In genomic region chr17:83705352-83706115, GRCm38 (mm10) we compare ENCODE assay signal across 8 mouse cellular contexts. TPM values are rescaled to one million over a fixed set of nuclear protein-coding genes. Genes with fewer than 3 reads are reported as not detected.
DNase-seq lines count a peak whose midpoint lies in the region; ATAC-seq and TF ChIP-seq lines count a peak whose summit lies in the region.

No protein-coding gene starts in this region.

- peak; percentile 38 for DNase-seq in ovary, postnatal 14 days (ENCODE audit: low spot score)
- DNase-seq in ovary, postnatal 36 days (ENCODE audit: low spot score), result no peak
- DNase-seq in brain, embryonic 18.5 days (ENCODE audit: low read depth, low spot score), result peak; percentile 24
- DNase-seq in fibroblast of lung, adult 2 months (ENCODE audit: low read depth), result peak; percentile 13
- DNase-seq in layer of hippocampus, adult 9-11 months, result peak; percentile 50
- DNase-seq in lung, postnatal 36 days, result peak; percentile 66

- no peaks in the 10 kb centered on the region for H3K27me3 ChIP-seq in small intestine, adult 2 months (ENCODE audit: control insufficient read depth, insufficient read depth, low read length)

- 6% methylated on average over 38 of the region's 38 CpGs for WGBS in small intestine, adult 2 months

- H3K36me3 ChIP-seq in small intestine, adult 2 months (ENCODE audit: control insufficient read depth, insufficient read depth, low read length), result peaks cover 3% of the 10 kb centered on the region

- H3K4me3 ChIP-seq in small intestine, adult 2 months (ENCODE audit: low read depth, low read length), result peak overlapping the region; percentile 86

- peak overlapping the region; percentile 51 for H3K27ac ChIP-seq in small intestine, adult 2 months (ENCODE audit: insufficient read depth, low read depth, low read length)

- no peak for TF ChIP-seq POLR2A in small intestine, adult 2 months (IDR thresholded peaks at IDR 0.05; ENCODE audit: low read depth, low read length)

- no peak for TF ChIP-seq CTCF in small intestine, adult 2 months (IDR thresholded peaks at IDR 0.05; ENCODE audit: extremely low read depth, insufficient read length, insufficient replicate concordance, low read depth, low read length)

- peak; percentile 66 to 77 for ATAC-seq in hematopoietic stem cell, adult 5-6 weeks (replicated peaks in 1 of 2; ENCODE audit: insufficient read depth in 1 of 2, low FRiP score in 2 of 2, low TSS enrichment in 1 of 2, low read depth in 1 of 2, poor library complexity in 2 of 2, severe bottlenecking in 2 of 2)

- H3K4me1 ChIP-seq in small intestine, adult 2 months (ENCODE audit: control insufficient read depth, insufficient read depth, insufficient read length, low read length), result peaks cover 15% of the 10 kb centered on the region

RNA-seq across cellular contexts. Expression of gene Mta3, which starts 0.4 kb away (rescaled TPM):
- total RNA-seq in hematopoietic stem cell, adult 5-6 weeks (2017), result 64.2 and 81.2 TPM in 2 replicates
- polyA plus RNA-seq in small intestine, adult 2 months (2012; rRNA removed), result 13.7 and 40.1 TPM in 2 replicates
